Mouse (Mus musculus) cerebellum, adult 11 months (tissue): ENCODE measurements around the gene Fancl.
"Not testable (repeated sequence)": the region's sequence is repeated elsewhere in the genome, so short reads cannot be mapped to it uniquely, and the experiment has no call there.

Experiments
- DNase-seq: peaks from one replicate; pipeline ENCODE4 v3.0.0; 2022

Fancl gene

GRCm38 (mm10) chr11:26385971-26386370 is at the start of gene Fancl:
Gene Fancl, plus strand, starts transcription at chr11:26386135.
- no peak for DNase-seq

- no peak for DNase-seq
Measured at GRCm38 (mm10) chr11:26336848-26337247, 49.1 kb upstream of the Fancl start.

GRCm38 (mm10) chr11:26370176-26370575 is 15.8 kb upstream of the Fancl start:
- not testable (repeated sequence) for DNase-seq

- DNase-seq, result not testable (repeated sequence)
Measured at GRCm38 (mm10) chr11:26371980-26372379, 14.0 kb upstream of the Fancl start.

- DNase-seq, result no peak
Measured at GRCm38 (mm10) chr11:26374132-26374531, 11.8 kb upstream of the Fancl start.

- DNase-seq, result no peak
Measured at GRCm38 (mm10) chr11:26378074-26378473, 7.9 kb upstream of the Fancl start.

- no peak for DNase-seq
Measured at GRCm38 (mm10) chr11:26381499-26381898, 4.4 kb upstream of the Fancl start.

GRCm38 (mm10) chr11:26386678-26387077 is 743 bp downstream of the Fancl start:
- DNase-seq, result no peak

GRCm38 (mm10) chr11:26387087-26387611 is 1.2 kb downstream of the Fancl start:
- DNase-seq, result peak; percentile 91

- DNase-seq, result no peak
Measured at GRCm38 (mm10) chr11:26395561-26395960, 9.6 kb downstream of the Fancl start.

- no peak for DNase-seq
Measured at GRCm38 (mm10) chr11:26412972-26413371, 27.0 kb downstream of the Fancl start.

GRCm38 (mm10) chr11:26421472-26421871 is 35.5 kb downstream of the Fancl start:
- DNase-seq, result no peak

- DNase-seq, result peak; percentile 6
Measured at GRCm38 (mm10) chr11:26434229-26434628, 48.3 kb downstream of the Fancl start.

GRCm38 (mm10) chr11:26437818-26438217 is 51.9 kb downstream of the Fancl start:
- peak; percentile 20 for DNase-seq

GRCm38 (mm10) chr11:26441121-26441520 is 55.2 kb downstream of the Fancl start:
- DNase-seq, result no peak

- no peak for DNase-seq
Measured at GRCm38 (mm10) chr11:26444374-26444773, 58.4 kb downstream of the Fancl start.

- no peak for DNase-seq
Measured at GRCm38 (mm10) chr11:26449789-26450188, 63.9 kb downstream of the Fancl start.

GRCm38 (mm10) chr11:26450636-26451035 is 64.7 kb downstream of the Fancl start:
- no peak for DNase-seq

GRCm38 (mm10) chr11:26451228-26451627 is 65.3 kb downstream of the Fancl start:
- DNase-seq, result no peak

GRCm38 (mm10) chr11:26452693-26453092 is 66.8 kb downstream of the Fancl start:
- no peak for DNase-seq

GRCm38 (mm10) chr11:26454081-26454480 is 68.1 kb downstream of the Fancl start:
- no peak for DNase-seq

GRCm38 (mm10) chr11:26477037-26477739 is 91.3 kb downstream of the Fancl start:
- no peak for DNase-seq

- DNase-seq, result no peak
Measured at GRCm38 (mm10) chr11:26481691-26482242, 95.8 kb downstream of the Fancl start.

GRCm38 (mm10) chr11:26489761-26490466 is 104.0 kb downstream of the Fancl start:
- no peak for DNase-seq
